Mouse (Mus musculus) frontal cortex, postnatal 10 days (tissue): Measurements from ENCODE around the gene Amz2.
"Not testable (repeated sequence)": the region's sequence is repeated elsewhere in the genome, so short reads cannot be mapped to it uniquely, and the experiment has no call there.

Experiments used
- DNase-seq, 2 experiments: peaks; one replicate each; pipeline ENCODE4 v3.0.0; 2022; ENCODE audit warnings: low spot score in 2 of 2, mixed read lengths in 1 of 2

Amz2 gene

GRCm38 (mm10) chr11:109470921-109471861 is 45.4 kb downstream of the Amz2 start:
- DNase-seq = no peak

- DNase-seq = peak in 1 of 2 experiments; percentile 27
Measured at GRCm38 (mm10) chr11:109472171-109472691, 46.5 kb downstream of the Amz2 start.

GRCm38 (mm10) chr11:109472821-109473170 is 47.0 kb downstream of the Amz2 start:
- no peak for DNase-seq

GRCm38 (mm10) chr11:109473171-109474085 is 47.7 kb downstream of the Amz2 start, which contains the start of the genes Arsg and Slc16a6:
Gene Arsg, plus strand, starts transcription at chr11:109473374.
Gene Slc16a6, minus strand, starts transcription at chr11:109473598.
- DNase-seq = peak; percentile 83 to 85

GRCm38 (mm10) chr11:109474086-109474742 is 48.5 kb downstream of the Amz2 start:
- no peak for DNase-seq

GRCm38 (mm10) chr11:109474836-109475235 is 49.1 kb downstream of the Amz2 start:
- no peak for DNase-seq

- no peak for DNase-seq
Measured at GRCm38 (mm10) chr11:109475717-109476116, 50.0 kb downstream of the Amz2 start.

- no peak for DNase-seq
Measured at GRCm38 (mm10) chr11:109476241-109476640, 50.5 kb downstream of the Amz2 start.

- DNase-seq = no peak
Measured at GRCm38 (mm10) chr11:109476653-109477052, 50.9 kb downstream of the Amz2 start.

- DNase-seq = no peak
Measured at GRCm38 (mm10) chr11:109477606-109478380, 52.0 kb downstream of the Amz2 start.

- DNase-seq = no peak
Measured at GRCm38 (mm10) chr11:109479575-109480285, 54.0 kb downstream of the Amz2 start.

- DNase-seq = no peak
Measured at GRCm38 (mm10) chr11:109480440-109480839, 54.7 kb downstream of the Amz2 start.

GRCm38 (mm10) chr11:109485398-109486045 is 59.8 kb downstream of the Amz2 start:
- no peak for DNase-seq

GRCm38 (mm10) chr11:109487111-109487510 is 61.4 kb downstream of the Amz2 start:
- DNase-seq = no peak

- DNase-seq = no peak
Measured at GRCm38 (mm10) chr11:109487991-109488684, 62.4 kb downstream of the Amz2 start.

- no peak for DNase-seq
Measured at GRCm38 (mm10) chr11:109489763-109490162, 64.0 kb downstream of the Amz2 start.

GRCm38 (mm10) chr11:109491844-109492243 is 66.1 kb downstream of the Amz2 start:
- no peak for DNase-seq

GRCm38 (mm10) chr11:109492847-109493464 is 67.2 kb downstream of the Amz2 start:
- not testable (repeated sequence) for DNase-seq
